Mouse (Mus musculus) stomach, postnatal 0 days (tissue): ENCODE data around the gene Nfasc.

Experiments used
- CTCF ChIP-seq: IDR thresholded peaks from 2 replicates; pipeline ENCODE4 v1.5.1; 2016; ENCODE audit warnings: antibody characterized with exemption, low read depth, mild to moderate bottlenecking, moderate library complexity
- EP300 ChIP-seq: optimal IDR thresholded peaks from 2 replicates; pipeline ENCODE3; 2016; ENCODE audit warnings: antibody characterized with exemption

DNA sequence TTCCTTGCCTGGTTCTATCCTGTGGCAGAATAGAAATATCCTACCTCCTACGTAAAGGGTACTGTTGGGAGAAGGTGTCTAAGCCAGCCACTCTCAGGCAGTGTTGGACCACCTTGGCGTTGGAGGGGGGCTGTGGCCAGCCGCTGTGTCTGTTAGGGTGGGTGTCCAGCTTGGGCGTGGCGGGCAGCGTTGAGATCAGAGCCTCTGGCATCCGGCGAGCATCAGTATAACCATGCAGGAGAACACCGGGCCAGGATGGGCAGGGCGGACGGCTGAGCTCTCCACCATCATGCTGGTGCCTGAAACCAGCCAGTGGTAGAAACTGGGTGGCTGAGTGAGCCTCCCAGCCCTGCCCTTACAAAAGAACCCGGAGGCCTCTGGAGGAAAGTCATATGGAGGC, 226.3 kb downstream of the Nfasc start:
- TF ChIP-seq CTCF (no peak), EP300 (no peak)
